Mouse (Mus musculus) CD4-positive, CD25-positive, alpha-beta regulatory T cell, adult 4 months (primary cell): ENCODE measurements around the gene Slc6a6. TPM values are rescaled to one million over a fixed set of nuclear protein-coding genes. Genes with fewer than 3 reads are reported as not detected.

ENCODE experiments used
- ATAC-seq: one replicate; pipeline ENCODE4 v1.8.0; 2017
- polyA plus RNA-seq, 2 experiments: library from polyadenylated mRNA; unstranded; fragments of 100-300 nt; shearing (Covaris generic); gene quantifications; one replicate each; pipeline ENCODE4 v1.2.1; 2017

Slc6a6 gene
- polyA plus RNA-seq, 2 experiments from 2014 or later: 43.3 to 45.1 TPM

- ATAC-seq: no peak
These were observed 13.6 kb upstream of the Slc6a6 start for GRCm38 (mm10) chr6:91670224-91670623.

DNA sequence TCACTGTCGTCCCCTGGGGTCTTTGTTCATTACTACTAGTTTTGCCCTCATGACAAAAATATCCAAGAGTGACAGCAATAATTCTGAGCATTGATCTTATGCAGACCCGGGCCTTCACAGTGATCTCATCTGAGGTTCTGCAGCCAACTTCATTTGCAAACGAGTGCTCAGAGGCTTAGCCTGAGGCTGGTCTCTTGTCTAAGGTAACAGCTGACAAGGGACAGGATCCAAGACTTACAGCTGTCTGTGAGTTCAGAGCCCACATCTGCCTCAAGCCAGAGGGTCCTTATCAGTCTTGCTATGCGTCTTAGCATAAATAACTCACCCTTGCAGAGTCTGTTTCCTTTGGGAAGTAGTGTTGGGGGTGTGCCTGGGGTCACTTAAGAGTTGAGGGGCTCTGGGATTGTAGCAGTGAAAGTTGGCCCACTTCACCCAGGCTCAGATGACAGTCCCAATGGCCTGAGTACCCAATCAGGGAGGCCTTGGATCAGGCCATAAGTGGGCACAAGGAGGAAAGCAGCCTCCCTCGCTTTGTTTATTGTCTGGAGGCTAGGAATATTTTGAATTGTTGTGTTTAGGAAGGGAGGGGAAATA, 9.0 kb upstream of the Slc6a6 start:
- no peak for ATAC-seq

GRCm38 (mm10) chr6:91678506-91679094, 5.3 kb upstream of the Slc6a6 start:
- ATAC-seq: peak; percentile 25

DNA sequence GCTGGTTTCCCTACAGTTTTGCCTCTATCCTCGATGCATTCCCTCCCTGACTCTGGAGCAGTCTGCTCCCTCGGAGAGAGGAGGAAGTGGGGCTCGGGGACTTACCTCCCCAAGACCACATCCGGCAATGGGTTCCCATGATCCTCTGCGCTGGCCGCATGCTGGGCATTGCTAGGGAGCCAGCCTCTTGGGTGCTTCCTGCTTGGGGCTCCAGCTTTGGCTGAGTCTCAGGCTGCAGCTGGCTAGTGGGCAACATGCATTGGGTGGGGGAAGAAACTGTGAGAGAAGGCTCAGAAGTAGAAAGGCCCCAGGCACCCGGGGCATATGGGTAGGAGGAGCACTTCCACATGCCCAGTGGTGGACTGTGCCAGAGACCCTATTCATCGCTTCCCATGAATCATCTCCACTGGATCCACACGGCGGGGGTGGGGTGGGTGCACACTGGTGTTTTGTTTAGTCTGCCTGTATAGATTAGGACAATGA, 4.7 kb upstream of the Slc6a6 start:
- peak; percentile 74 for ATAC-seq

- ATAC-seq: no peak
These were observed 4.1 kb upstream of the Slc6a6 start for GRCm38 (mm10) chr6:91679716-91680115.

GRCm38 (mm10) chr6:91681841-91682240, 2.0 kb upstream of the Slc6a6 start:
- ATAC-seq: no peak

- peak; percentile 48 for ATAC-seq
These were observed 732 bp upstream of the Slc6a6 start for GRCm38 (mm10) chr6:91683121-91683520.

- peak; percentile 4 for ATAC-seq
These were observed 599 bp downstream of the Slc6a6 start for GRCm38 (mm10) chr6:91684474-91684829.

- no peak for ATAC-seq
These were observed 1.1 kb downstream of the Slc6a6 start for GRCm38 (mm10) chr6:91684831-91685532.

- ATAC-seq: no peak
These were observed 1.7 kb downstream of the Slc6a6 start for GRCm38 (mm10) chr6:91685533-91685883.

DNA sequence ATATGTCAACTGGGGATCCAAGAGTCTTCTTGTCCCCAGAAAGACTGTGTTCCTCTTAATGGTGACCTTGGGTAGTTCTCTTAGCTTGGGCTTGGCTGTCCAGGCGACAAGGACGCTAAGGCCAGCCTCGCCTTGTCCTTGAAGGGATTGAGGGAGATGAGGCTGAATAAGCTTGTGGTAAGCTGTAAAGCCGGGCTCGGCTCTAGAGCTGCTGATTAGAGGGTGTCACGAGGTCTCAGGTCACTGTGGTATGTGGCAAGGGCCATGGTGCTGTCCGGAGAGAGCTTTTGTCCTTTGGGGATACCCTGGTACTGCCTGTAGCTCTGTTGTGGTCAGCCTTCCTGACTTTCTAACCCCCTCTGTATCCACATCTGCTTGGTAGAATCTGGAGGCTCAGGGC, 2.0 kb downstream of the Slc6a6 start:
- no peak for ATAC-seq

- no peak for ATAC-seq
These were observed 2.7 kb downstream of the Slc6a6 start for GRCm38 (mm10) chr6:91686597-91686996.

DNA sequence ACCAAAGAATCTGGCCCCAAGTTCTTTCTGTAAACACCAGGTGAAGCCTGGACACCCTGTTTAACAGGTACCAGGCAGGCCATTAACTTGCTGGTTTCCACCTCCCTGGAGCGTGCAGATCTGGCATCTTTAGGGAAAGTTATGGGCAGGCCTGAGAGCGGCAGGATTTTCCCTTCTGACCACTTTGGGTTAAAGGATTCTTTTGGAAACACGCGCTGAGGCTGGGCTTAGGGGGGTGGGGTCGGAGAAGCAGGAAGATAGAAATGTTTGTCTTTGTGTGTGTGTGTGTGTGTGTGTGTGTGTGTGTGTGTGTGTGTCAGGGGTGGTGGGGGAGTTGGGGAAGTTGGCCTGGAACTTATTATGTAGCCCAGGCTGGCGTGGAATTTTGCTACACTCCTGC, 4.2 kb downstream of the Slc6a6 start:
- ATAC-seq: no peak

DNA sequence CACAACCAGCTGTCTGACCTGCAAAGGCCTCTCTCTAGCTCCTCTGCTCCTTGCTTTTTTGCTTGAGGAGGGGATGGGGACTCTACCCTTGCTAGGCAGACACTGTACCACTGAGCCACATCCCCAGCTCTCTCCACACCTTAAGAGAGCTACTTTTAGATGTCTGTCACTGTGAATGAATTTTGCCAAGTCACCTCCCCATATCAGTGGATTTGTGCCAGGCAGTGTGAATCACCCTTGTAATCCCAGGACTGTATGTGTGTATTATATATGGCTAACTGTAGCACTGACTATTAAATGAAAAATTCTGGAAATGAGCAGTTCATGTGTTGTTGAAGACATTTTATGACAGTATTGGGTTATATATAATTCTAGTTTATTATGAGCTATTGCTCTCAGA, 5.4 kb downstream of the Slc6a6 start:
- no peak for ATAC-seq

DNA sequence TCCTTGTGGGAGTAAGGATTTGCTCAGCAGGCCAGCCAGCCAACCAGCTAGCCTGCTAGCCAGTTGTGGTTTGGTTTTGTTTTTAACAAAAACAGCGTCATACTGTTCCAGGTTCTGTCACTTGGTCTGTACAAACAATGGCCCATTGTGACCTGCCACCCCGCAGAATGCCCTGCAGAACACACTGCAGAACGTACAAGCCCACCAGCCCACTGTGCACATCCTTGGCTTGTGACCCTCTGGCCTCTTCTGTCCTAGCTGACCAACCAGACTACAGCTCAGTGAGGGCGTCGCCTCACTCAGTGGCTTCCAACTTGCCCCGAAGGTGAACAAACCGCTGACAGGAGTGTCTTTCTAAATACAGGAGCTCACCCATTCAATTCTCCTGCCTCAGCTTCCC, 6.4 kb downstream of the Slc6a6 start:
- no peak for ATAC-seq

DNA sequence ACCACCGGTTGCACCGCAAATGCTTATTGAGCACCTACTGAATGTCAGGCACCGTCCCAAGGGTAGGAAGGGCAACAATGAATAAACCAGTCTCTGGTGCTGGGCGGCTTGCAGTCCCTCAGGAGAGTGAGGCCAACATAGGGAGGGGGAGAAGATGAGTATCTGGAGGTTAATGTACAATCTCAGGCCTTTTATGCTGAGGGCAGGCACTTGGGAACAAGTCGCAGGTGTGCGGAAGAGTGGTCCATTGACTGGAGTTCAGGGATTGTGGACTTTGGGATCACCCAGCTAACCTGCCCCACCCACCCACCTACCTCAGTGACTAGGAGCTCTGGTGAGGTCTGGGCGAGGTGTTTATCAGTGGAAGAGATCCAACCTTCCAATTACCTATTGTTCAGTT, 6.8 kb downstream of the Slc6a6 start:
- ATAC-seq: no peak

DNA sequence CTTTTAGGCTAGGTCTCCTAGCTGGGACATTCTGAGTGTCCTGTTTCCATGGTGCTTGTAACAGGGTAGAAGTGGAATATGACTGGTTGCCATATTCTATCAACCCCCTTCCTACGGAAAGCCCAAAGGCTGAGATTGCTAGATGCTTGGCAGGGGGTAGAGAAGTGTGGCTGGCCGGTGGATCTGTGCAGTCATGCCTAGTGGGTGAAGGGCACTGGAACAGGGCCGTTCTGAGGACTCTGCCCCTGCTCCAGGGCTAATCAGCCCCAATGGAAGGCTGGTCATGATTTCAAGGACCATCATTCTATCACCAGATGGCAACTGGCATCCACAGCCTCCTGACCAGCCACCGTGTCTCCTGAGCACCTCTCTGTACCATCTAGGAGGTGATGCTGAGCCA, 7.7 kb downstream of the Slc6a6 start:
- no peak for ATAC-seq

GRCm38 (mm10) chr6:91693301-91693886, 9.5 kb downstream of the Slc6a6 start:
- no peak for ATAC-seq

GRCm38 (mm10) chr6:91694610-91695009, 10.8 kb downstream of the Slc6a6 start:
- no peak for ATAC-seq

GRCm38 (mm10) chr6:91698831-91699230, 15.0 kb downstream of the Slc6a6 start:
- no peak for ATAC-seq

DNA sequence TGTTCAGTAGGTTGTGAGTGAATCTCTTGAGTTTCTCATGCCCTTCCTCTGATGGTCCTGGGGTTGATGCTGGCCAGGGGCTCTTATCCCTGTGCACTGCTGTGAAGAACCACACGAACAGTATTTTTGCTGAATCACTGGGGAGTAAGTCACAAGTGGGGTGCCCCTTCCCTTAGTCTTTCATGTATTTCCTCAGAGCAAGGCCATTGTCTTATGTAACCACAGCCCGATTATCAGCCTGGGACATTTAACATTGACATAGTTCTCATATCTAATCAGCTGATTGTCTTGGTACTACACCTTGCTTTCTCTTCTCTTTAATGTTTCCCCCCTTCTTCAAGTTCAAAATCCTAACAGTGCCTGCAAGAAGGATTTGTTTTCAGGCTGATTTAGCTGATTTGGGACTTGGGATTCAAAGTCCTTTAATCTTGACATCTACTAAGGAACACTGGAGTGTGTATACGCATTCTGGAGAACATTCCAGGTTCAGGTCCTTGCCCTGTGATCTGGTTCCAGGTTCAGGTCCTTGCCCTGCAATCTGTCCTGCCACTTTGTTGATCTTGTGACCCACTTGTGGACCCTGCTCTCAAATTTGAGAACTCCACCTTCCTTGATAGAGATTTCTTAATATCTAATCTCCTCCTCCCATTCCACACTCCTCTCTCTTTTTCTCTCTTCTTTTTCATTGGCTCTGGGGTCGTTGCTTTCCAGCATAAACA, 15.8 kb downstream of the Slc6a6 start:
- ATAC-seq: no peak

- no peak for ATAC-seq
These were observed 17.2 kb downstream of the Slc6a6 start for GRCm38 (mm10) chr6:91700823-91701621.
